Mouse (Mus musculus): ENCODE measurements around the gene Strc. TPM values are rescaled to one million over a fixed set of nuclear protein-coding genes. Genes with fewer than 3 reads are reported as not detected.

The Strc gene
- total RNA-seq, 2 experiments from 2014 or later = not detected

DNA sequence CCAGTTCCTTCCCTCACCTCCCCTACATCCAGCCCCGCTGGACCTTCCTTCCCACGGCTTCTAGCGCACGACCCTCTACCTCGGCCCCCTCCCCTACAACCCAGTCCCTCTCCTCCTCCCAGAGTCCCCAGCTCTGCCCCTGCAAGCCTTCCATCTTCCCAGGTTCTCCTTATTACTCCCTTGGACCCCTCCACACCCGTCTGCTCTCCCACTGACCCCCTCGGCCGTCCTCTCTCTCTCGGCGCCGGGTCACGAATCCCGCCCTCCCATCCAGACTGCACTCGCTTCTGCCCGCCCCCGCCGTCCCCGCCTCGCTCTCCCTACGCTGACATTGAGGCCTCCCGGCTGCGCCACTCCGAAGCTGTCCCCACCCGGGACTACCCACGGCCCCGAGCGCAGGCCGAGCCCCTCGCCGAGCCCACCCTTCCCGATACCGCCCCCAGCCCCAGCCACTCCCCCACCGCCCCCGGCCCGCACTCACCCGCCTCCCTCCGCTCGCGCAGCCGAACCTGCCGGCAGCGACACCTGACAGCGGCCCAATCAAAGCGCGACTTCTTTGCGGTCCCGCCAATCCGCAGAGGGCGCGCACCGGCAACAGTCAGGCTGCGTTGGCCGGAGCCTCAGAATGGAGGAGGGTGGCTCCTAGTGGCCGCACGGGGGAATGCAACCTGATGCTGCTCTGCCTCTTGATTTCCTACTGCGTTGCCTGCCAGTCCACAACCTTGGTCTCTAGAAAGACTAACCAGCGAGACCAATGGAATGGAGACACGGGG, 32.0 kb downstream of the Strc start, which contains the start of gene Ppip5k1:
Ppip5k1 (minus strand) TSS at position 577 of the 773 bp plus-strand sequence.
- DNase-seq = peak; percentile 96

DNA sequence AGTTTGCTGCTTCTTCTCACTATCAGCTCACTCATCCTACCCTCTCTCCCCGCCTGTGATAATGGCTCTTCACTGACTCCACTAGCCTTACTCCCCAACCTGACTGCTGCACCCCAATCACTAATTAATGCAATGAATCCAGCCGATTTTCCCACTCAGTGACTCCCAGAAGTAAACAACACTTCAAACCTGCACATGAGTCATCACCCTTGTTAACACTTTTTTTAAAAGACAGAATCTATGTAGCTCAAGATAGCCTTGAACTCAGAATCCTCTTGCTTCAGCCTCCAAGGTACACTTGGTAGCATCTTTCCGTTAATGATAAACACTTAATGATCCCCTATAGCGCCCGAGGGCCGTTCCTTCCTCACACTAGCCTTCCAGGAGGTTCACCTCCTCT, 32.6 kb downstream of the Strc start:
- no peak for DNase-seq

DNA sequence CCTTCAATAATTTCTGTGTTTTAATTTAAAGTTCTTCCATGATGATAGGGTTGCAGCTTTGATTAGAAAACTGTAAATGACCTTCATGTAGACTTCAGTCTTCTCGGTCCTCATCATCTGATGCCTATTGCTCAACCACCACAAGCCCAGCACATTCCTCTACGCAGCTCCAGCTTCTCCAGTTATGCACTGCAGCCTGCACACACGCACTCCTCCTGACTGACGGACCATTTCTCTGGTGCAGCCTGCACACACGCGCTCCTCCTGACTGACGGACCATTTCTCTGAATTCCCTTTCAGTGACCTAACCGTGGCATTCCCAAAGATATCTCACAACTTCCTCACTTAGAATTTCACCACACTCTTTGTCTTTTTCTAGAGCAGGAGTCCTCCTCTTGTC, 33.8 kb downstream of the Strc start:
- DNase-seq = no peak

DNA sequence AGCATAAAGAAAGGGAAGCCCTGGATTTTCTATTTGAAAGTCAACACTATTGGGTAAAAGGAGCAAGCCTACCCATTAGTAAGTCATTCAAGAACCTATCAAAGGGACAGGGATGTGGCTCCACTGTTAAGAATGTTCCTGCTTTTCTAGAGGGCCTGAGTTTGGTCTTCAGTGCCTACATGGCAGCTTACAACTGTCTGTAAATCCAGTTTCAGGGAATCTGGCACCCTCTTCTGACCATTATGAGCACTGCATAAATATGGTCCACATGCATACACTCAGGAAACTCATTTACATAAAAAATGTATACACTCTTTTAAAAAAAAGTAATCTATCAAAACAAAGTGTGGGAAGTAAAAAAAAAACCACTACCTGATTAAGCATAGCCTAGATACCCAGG, 47.9 kb downstream of the Strc start:
- DNase-seq = no peak

DNA sequence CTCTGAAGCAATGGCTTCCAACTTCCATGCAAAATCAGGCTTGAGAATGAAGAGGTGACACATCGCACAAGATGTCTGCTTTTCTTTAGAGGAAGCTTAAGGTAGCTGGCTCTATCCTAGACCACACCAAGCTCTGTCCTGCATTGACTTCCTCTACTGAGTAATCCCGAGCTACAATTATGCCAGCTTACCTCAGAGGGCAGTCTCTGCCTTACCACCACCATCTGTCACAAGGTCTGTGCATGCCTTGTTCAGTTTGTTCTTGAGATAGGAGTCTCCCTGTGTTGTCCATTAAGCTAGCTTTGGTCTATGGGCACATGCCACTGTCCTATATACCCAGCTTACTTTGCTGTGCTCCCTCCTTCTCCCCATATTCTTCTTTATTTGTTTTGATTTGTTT, 57.5 kb downstream of the Strc start:
- DNase-seq = no peak

DNA sequence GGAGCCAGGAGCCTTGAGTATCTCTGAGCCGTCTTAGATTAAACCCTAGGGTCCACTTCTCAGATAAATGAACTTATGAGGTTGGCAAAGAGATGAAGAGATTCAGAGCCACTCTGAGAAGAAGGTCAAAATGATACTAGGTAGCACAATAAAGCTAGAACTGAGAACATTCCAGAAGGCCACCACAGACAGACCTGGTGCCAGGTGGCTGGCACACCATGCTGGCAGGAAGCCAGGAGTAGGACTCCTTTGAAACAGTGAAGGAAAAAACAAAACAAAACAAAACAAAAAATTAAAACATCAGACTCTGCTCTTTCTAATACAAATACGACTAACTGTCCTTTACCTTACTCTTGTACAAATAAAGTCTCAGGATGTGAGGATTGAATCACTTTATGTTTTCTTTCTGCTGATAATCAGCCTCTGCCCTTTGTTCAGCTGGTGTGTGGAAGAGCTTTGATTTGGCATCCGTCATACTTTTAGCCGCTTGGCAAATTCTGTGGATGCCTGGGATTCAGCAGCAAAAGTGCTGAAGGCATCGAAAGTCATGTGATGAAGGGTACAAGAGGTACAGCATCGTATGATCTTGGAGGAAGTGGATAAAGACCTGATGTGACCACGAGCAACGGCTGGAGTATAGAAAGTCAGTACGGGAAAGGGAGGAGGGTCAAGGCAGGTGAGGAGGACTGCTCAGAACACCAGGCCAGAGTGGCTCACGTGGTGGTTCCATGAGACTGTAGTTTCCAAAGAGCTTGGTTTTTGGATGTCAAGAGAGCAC, 63.1 kb downstream of the Strc start:
- no peak for DNase-seq

DNA sequence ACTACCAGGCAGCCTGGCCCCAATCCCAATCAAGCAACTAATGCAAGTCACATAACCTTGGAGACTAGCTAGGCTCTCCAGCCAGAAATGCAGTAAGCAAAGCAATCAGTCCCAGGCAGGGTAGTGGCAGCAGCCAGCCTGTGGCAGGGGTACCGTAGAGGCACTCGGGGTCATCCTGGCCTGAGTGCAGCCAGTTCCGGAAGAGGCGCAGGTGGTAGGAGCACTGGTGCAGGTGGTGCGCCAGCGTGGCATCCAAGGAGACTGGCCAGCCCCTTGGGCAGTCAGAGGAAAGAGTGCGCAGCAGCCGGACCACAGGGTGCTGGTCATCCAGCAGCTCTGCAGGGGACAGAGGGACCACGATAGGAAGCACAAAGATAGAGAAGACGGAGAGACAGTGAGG, 63.9 kb downstream of the Strc start:
- no peak for DNase-seq

DNA sequence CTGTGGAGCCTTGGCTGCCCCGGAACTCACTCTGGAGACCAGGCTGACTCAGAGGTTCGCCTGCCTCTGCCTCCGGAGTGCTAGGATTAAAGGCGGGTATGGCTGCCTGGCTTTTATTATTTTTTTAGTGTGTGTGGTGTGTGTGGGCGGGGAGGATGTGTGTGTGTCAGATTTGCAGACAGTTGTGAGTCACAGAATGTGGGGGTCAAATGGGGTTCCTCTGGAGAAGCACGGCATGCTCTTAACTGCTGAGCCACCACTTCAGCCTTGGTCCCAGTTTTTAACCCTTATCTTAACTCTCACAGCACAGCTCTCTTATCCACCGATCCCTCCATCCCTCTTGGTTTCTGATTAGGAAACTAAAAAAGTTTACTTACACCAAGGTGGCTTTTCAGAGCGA, 70.7 kb downstream of the Strc start:
- DNase-seq = no peak

Other genes with a start within 250 kb of the Strc start
- 10 to 100 TPM; 11.7 to 14.0 TPM for gene Adal, start 246.7 kb downstream of the Strc start, total RNA-seq (2021)
- gene Lcmt2, start 246.5 kb downstream of the Strc start, total RNA-seq (2021) = 1 to 10 TPM; 4.0 to 5.3 TPM
- gene Tubgcp4, start 216.5 kb downstream of the Strc start, total RNA-seq (2021) = 10 to 100 TPM; 10.5 to 16.2 TPM
- gene Zscan29, start 216.0 kb downstream of the Strc start, total RNA-seq (2021) = 1 to 10 TPM; 4.2 to 5.2 TPM
- 10 to 100 TPM; 20.4 to 26.7 TPM for gene Trp53bp1, start 115.8 kb downstream of the Strc start, total RNA-seq (2021)
- 10 to 100 TPM in 1 of 2 experiments, 1 to 10 TPM in 1; 9.3 to 11.7 TPM for gene Map1a, start 97.6 kb downstream of the Strc start, total RNA-seq (2021)
- gene Ppip5k1, start 31.8 kb downstream of the Strc start, total RNA-seq (2021) = 10 to 100 TPM; 24.4 to 24.8 TPM
- gene Ckmt1, start 29.5 kb downstream of the Strc start, total RNA-seq (2021) = under 1 TPM; 0.47 to 0.72 TPM
- gene Pdia3, start 26.6 kb upstream of the Strc start, total RNA-seq (2021) = 100 to 1,000 TPM; 106 to 133 TPM
- 1 to 10 TPM; 1.7 to 2.0 TPM for gene Catsper2, start 26.6 kb upstream of the Strc start, total RNA-seq (2021)
- gene Ell3, start 57.1 kb upstream of the Strc start, total RNA-seq (2021) = not detected
- 100 to 1,000 TPM; 375 to 398 TPM for gene Serf2, start 62.0 kb upstream of the Strc start, total RNA-seq (2021)
- gene Hypk, start 66.1 kb upstream of the Strc start, total RNA-seq (2021) = 10 to 100 TPM; 23.1 to 30.5 TPM
- gene Serinc4, start 69.6 kb upstream of the Strc start, total RNA-seq (2021) = under 1 TPM in 1 of 2 experiments, not detected in 1; 0.21 TPM
- gene Mfap1b, start 86.9 kb upstream of the Strc start, total RNA-seq (2021) = 10 to 100 TPM; 23.3 to 24.8 TPM
- 10 to 100 TPM; 18.1 to 19.1 TPM for gene Mfap1a, start 119.5 kb upstream of the Strc start, total RNA-seq (2021)
- gene Wdr76, start 119.6 kb upstream of the Strc start, total RNA-seq (2021) = 1 to 10 TPM; 2.5 to 3.7 TPM

All from gastrocnemius, postnatal 10 days (tissue).